Mouse (Mus musculus): ENCODE results near the gene Atp2a1.
"Not testable (repeated sequence)": the region's sequence is repeated elsewhere in the genome, so short reads cannot be mapped to it uniquely, and the experiment has no call there.

Atp2a1 gene

DNA sequence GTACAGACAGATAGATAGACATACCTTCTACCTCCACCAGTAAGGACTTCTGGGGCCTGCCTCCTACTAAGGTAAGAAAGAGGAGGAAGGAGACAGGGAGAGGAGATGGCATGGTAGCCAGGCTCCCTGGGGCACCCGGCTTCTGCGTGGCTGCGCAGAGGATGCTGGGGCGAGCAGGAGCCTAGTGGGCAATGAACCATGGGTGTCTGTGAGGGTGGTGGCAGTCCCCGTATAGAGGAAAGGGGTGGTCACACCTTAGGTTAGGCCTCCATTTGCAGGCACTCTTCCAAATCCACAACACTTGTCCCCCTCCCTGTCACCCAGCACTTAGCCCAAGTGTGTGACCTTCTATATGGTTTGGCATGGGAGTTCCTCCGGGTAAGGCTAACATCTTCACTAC is 48.2 kb downstream of the Atp2a1 start, which contains the start of gene Cd19:
Gene Cd19 (minus strand): TSS at position 165 of the 400 bp plus-strand sequence.
- DNase-seq (ENCODE audit: extremely low spot score) = no peak

DNA sequence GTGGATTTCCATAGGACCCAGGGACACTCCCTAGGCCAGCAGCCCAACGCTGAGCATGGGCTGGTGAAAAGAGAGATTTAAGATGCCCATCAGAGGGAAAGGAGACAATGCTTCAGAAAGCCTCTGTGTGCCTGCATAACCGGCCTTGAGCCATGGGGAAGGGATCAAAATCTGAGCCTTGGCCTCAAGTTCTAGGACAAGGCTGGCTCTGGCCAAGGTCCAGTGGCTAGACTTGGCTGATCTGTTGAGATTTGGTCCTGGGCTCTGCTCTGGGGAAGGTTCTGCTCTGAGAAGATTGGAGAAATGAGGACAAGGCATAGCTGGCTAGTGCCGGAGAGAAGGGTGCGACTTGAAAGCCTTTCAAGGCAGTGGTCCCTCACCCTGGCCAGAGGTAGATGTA is 51.8 kb downstream of the Atp2a1 start:
- DNase-seq (ENCODE audit: extremely low spot score) = no peak

DNA sequence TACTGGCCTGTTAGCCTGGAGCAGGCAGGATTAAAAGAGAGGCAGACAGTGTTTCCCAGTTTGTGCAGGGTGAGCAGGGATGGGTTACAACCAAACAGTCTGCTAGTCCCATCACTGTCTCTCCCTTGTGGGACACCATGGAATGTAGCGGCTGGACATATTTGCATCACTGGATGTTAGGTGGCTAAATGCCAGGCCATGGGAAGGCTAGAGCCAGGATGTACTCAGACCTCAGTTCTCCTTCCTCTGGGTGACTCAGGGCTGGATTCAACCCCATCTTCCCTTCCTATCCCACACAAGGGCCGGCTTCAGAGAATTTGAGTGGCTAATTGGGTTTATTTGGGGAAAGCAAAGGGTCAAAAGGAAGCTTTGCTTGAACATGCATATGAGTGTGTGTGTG is 54.2 kb downstream of the Atp2a1 start:
- no peak for DNase-seq (ENCODE audit: extremely low spot score)

DNA sequence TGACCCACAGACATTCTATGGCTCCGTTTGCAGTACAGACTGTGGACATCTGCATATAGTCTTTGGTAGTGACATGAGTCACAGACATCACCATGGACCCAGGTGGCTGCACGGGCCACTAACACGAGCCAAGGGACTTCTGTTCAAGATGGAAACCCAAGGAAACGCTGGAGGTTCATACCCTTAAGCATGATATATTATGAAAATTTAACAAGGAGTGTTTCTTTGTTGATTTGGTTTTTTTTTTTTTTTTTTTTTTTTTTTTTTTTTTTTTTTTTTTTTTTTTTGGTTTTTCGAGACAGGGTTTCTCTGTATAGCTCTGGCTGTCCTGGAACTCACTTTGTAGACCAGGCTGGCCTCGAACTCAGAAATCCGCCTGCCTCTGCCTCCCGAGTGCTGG is 60.4 kb downstream of the Atp2a1 start:
- DNase-seq (ENCODE audit: extremely low spot score) = not testable (repeated sequence)

DNA sequence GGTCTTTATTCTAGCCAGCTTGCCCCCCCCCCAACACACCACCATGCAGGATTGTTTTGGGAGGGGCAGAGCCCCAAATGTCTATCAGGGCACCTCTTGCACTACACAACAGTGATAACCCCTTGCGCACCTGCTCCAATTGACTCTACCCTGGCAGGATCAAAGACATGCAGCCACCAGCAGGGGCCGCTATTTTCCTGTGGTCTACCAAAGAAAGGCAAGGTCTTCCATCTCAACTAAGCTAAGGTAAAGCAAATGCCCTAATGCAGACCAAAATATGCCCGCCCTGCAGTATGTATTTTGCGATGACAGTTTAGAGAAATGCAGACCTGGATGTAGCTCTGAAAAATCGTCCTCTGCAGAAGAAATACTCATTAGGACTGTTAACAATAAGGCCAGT is 63.4 kb downstream of the Atp2a1 start:
- peak; percentile 77 for DNase-seq (ENCODE audit: extremely low spot score)

DNA sequence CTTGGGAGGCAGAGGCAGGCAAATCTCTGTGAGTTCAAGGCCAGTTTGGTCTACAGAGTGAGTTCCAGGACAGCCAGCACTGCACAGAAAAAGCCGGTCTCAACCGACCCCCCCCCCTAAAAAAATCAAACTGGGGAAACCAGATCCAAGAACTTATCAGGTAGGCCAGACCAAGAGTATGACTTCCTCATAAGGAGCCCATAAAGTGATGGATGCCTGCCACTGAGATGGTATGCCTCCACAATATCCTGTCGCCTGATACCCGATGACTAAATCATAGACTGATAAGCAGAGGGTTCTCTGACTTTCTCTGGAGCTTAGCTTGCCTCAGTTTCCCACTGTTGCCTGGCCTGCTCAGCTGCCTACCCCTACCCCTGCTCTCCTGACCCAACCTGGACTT is 65.1 kb downstream of the Atp2a1 start:
- DNase-seq (ENCODE audit: extremely low spot score) = no peak

DNA sequence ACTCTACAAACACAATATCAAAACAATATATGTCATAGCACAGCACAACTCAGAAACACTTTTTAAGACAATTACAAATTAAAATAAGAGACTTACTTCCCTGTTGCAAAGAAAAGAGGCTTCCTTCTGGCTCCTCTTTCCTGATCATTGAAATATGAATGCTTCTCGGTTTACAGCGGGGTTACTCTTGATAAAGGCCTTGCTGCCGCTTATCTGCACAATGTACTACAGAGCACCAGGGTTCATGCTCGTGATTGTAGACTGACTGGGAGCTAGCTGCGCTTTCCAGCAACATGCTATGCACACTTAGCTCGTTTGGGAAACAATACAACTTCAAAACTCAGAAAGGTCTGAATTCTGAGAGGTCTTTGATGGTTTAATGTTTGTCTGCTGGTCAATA is 65.7 kb downstream of the Atp2a1 start:
- DNase-seq (ENCODE audit: extremely low spot score) = no peak

DNA sequence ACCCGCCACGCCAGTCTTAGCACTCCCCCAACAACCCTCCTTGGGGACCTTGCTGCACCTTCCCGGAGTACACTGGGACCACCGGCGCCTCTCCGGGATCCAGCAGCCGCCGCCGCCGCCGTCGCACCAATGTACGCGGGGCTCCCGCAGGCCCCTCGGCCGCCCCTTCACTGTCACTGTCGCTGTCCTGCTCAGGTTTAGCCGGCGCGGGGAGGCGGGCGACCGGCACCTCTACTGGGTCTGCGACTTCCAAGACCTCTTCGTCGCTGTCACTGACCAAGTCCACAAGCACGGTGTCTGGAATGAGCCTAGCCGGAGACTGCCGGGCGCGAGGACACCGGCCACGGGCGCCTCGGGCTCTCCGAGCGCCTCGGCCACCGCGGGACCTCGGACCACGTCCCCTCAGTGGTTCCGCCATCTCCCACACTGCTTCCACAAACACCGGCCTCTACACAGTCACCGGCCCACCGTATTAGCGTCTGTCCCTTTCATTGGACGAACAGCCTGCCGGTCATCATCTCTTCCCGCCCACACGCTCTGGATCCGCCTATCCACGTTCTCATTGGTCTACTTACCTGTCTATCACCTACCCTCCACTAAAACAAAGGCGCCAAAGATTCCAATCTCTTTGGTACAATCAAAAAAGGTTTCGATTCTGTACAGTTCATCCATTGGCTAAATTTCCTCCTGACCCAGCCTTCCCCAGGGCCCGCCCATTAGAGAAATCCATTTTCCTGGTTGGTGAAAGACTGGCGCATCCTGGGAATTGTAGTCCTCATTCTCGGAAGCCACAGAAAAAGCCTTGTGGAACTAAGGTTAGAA is 66.4 kb downstream of the Atp2a1 start, which contains the start of gene Nfatc2ip:
Gene Nfatc2ip (minus strand): TSS at position 440 of the 822 bp plus-strand sequence.
- peak; percentile 98 for DNase-seq (ENCODE audit: extremely low spot score)

Data from embryo, embryonic 9.5 days (tissue).